Mouse (Mus musculus) ES-Bruce4 (cell line): ENCODE results near the gene Map4k4. TPM values are rescaled to one million over a fixed set of nuclear protein-coding genes. Genes with fewer than 3 reads are reported as not detected.

Experiments
- H3K27ac ChIP-seq: 2 replicates; pipeline ENCODE4 v1.5.1; 2012; ENCODE audit warnings: low read length, inconsistent platforms; ENCODE audit not compliant: insufficient read depth
- H3K27me3 ChIP-seq: 2 replicates; pipeline ENCODE4 v1.6.1; 2012; ENCODE audit warnings: mild to moderate bottlenecking, low read length, inconsistent platforms; ENCODE audit not compliant: control insufficient read depth, poor library complexity, insufficient read depth, severe bottlenecking
- H3K36me3 ChIP-seq: 2 replicates; pipeline ENCODE4 v1.6.1; 2012; ENCODE audit warnings: inconsistent platforms, mild to moderate bottlenecking, low read length, moderate library complexity; ENCODE audit not compliant: control insufficient read depth, poor library complexity, insufficient read depth, severe bottlenecking
- H3K4me1 ChIP-seq: one replicate; pipeline ENCODE4 v1.8.1; 2011; ENCODE audit warnings: low read length; ENCODE audit not compliant: control insufficient read depth, insufficient read depth
- H3K4me3 ChIP-seq: 2 replicates; pipeline ENCODE4 v1.5.1; 2011; ENCODE audit warnings: low read depth, mild to moderate bottlenecking, low read length
- H3K9ac ChIP-seq: 2 replicates; pipeline ENCODE4 v1.6.1; 2012; ENCODE audit warnings: low read depth, mild to moderate bottlenecking, inconsistent platforms; ENCODE audit not compliant: poor library complexity, severe bottlenecking
- H3K9me3 ChIP-seq: replicated peaks from 2 replicates; pipeline ENCODE4 v1.6.1; 2012; ENCODE audit warnings: mild to moderate bottlenecking, low read length, inconsistent platforms; ENCODE audit not compliant: control insufficient read depth, poor library complexity, insufficient read depth, severe bottlenecking
- CTCF ChIP-seq: IDR thresholded peaks from one replicate; pipeline ENCODE4 v1.8.1; 2011; ENCODE audit warnings: low read depth, low read length
- EP300 ChIP-seq: IDR thresholded peaks from 2 replicates; pipeline ENCODE4 v1.6.1; 2011; ENCODE audit warnings: low read depth, low read length; ENCODE audit not compliant: insufficient read depth
- POLR2A ChIP-seq: IDR thresholded peaks from one replicate; pipeline ENCODE4 v1.8.1; 2011; ENCODE audit warnings: low read length; ENCODE audit not compliant: insufficient read depth
- polyA plus RNA-seq: library from polyadenylated mRNA; stranded (reverse); fragments of >200 nt; gene quantifications from 2 replicates; pipeline ENCODE4 v1.2.4, GENCODE M21; 2011; ENCODE audit warnings: low read depth; ENCODE audit not compliant: missing spikeins, insufficient read depth, insufficient read length

Map4k4 gene
- polyA plus RNA-seq, 1 experiment, result 308 TPM

DNA sequence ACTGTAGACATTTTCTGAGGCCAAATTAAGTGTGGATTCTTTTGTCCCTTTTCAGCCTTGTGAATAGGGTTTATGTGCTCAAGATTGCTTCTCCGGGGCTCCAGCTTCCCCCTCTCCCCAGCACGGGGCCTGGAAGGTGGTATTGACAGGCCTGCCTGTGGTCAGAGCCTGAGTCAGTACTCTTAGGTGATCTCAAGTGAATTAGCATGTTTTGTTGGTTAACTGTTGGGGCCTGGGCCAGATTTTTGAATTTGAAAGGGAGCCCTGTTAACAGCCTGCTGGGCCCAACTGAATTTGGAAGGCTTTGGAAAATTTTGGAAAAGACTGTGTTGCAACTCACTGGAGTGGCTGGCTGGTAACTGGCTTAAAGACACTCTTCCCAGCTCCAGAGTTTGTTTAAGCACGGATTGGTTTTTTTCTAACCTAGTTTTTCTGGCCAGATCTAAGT is 2.0 kb downstream of the Map4k4 start:
- Histone ChIP-seq H3K36me3 (no peaks in the 10 kb centered on the region; the same call in 1 of the 2 replicates), H3K4me1 (no peaks in the 10 kb centered on the region), H3K9me3 (no peaks in the 10 kb centered on the region), H3K4me3 (peak overlapping the region; percentile 42; the same call in 1 of the 2 replicates), H3K27me3 (no peaks in the 10 kb centered on the region), H3K9ac (peak overlapping the region; percentile 98), H3K27ac (peak overlapping the region; percentile 99)
- TF ChIP-seq CTCF (no peak), EP300 (peak; percentile 69)

- no peak overlapping the region for H3K4me3 ChIP-seq
- no peak overlapping the region for H3K27ac ChIP-seq
- TF ChIP-seq POLR2A, result no peak
- TF ChIP-seq CTCF, result no peak
- TF ChIP-seq EP300, result no peak
- no peak overlapping the region for H3K9ac ChIP-seq
- H3K4me1 ChIP-seq, result no peaks in the 10 kb centered on the region
- H3K36me3 ChIP-seq, result no peaks in the 10 kb centered on the region; the same call in none of the 2 replicates
- no peaks in the 10 kb centered on the region for H3K9me3 ChIP-seq
- H3K27me3 ChIP-seq, result no peaks in the 10 kb centered on the region
These were observed 4.0 kb downstream of the Map4k4 start for GRCm38 (mm10) chr1:39904720-39905119.

DNA sequence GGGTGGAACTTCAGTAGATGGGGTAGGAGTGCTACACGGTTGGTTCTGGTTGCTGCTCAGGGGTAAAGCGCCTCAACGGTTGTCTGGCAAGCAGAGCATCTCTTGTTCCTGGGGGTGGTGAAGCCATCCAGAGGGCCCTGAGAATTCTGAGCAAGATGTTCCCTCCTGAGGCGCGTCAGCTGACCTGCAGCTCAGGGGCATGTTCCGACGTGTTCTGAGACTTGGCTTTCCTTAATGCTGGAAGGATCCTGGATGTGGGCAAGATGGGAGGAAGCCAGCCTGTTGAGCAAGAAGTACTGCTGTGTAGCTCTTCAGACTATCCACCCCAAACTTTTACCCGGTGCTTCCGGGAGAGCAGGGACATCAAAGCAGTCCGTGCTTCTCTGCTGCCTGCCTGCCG is 6.2 kb downstream of the Map4k4 start:
- no peaks in the 10 kb centered on the region for H3K9me3 ChIP-seq
- H3K27me3 ChIP-seq, result no peaks in the 10 kb centered on the region
- H3K4me3 ChIP-seq, result peak overlapping the region; percentile 60
- H3K27ac ChIP-seq, result peak overlapping the region; percentile 64
- peak; percentile 87 for TF ChIP-seq EP300
- TF ChIP-seq CTCF, result no peak
- peak overlapping the region; percentile 77 for H3K9ac ChIP-seq
- H3K4me1 ChIP-seq, result no peaks in the 10 kb centered on the region
- peaks cover 10% of the 10 kb centered on the region for H3K36me3 ChIP-seq

DNA sequence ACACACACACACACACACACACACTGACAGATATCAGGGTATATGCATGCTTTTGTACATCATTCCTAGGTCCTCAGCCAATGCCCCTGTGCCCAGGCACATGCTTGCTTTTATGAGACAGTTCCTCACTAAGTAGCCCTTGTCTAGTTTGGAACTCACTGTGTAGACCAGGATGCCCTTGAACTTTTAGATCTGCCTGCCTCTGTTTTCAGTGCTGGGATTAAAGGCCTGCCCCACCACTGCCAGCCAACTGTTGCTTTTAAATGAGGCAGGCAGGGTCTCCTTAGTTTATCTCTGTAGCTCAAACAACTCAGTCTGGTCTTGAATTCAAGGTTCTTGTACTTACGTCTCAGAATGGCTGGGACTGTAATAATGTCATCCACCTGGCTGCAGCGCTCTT is 8.3 kb downstream of the Map4k4 start:
- H3K4me1 ChIP-seq, result no peaks in the 10 kb centered on the region

DNA sequence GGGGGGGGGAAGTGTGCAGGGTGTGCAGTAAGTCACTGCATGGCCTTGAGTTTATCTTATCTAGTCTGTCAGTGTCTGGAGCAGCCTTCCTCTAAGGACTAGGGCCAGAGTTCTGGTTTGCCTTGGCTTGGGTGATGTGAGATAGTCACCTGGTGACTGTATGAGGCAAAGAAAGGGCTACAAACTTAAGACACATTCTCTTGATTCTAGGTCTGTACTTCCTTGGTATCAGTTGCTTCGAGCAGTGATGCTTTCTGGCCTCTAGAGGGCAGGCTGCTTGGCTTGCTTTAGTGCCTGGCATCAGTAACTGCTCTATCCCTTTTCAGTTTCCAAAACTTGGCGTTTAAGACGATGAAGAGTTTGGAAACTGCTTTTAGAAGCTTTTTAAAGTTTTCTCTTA is 10.7 kb downstream of the Map4k4 start:
- Histone ChIP-seq H3K9ac (no peak overlapping the region), H3K4me1 (no peaks in the 10 kb centered on the region), H3K27ac (no peak overlapping the region), H3K4me3 (no peak overlapping the region), H3K9me3 (0 out of 2 replicates have a peak, but pooled peaks cover 2% of the 10 kb centered on the region), H3K36me3 (peaks cover 12% of the 10 kb centered on the region), H3K27me3 (no peaks in the 10 kb centered on the region)
- no peak for TF ChIP-seq POLR2A
- no peak for TF ChIP-seq EP300
- peak; percentile 87 for TF ChIP-seq CTCF

More for the DNA sequence above, 8.3 kb downstream of the Map4k4 start:
- H3K36me3 ChIP-seq, result peaks cover 12% of the 10 kb centered on the region
- 0 out of 2 replicates have a peak overlapping the region, but pooled peaks have one; percentile 1 for H3K27ac ChIP-seq
- H3K4me3 ChIP-seq, result no peak overlapping the region
- no peaks in the 10 kb centered on the region for H3K9me3 ChIP-seq
- H3K27me3 ChIP-seq, result no peaks in the 10 kb centered on the region
- H3K9ac ChIP-seq, result no peak overlapping the region
- TF ChIP-seq CTCF, result no peak
- TF ChIP-seq EP300, result no peak
- TF ChIP-seq POLR2A, result no peak

DNA sequence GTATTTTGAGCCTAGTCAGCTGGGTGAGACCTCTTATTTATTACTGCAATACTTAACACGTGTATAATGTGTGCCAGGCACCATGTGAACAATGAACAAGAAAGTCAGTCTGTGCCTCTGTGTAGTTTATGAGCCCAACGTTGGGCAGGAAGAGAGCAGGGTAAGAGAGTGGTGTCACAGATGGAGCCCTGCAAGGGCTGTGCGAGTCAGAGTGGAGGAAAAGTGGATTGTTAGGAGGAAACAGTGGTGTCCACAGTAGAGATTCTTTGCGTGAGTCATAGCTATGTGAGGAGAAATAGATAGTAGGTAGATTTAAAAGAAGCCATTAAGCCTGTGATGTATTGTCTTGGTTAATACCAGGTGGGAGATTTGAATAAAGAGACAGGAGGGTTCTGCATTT is 12.5 kb downstream of the Map4k4 start:
- H3K9ac ChIP-seq, result no peak overlapping the region
- no peaks in the 10 kb centered on the region for H3K27me3 ChIP-seq
- TF ChIP-seq CTCF (no peak), POLR2A (no peak), EP300 (no peak)
- H3K4me1 ChIP-seq, result peaks cover 2% of the 10 kb centered on the region
- 0 out of 2 replicates have a peak, but pooled peaks cover 2% of the 10 kb centered on the region for H3K9me3 ChIP-seq
- H3K36me3 ChIP-seq, result peaks cover 12% of the 10 kb centered on the region
- no peak overlapping the region for H3K4me3 ChIP-seq
- H3K27ac ChIP-seq, result no peak overlapping the region
